Mouse (Mus musculus) testis, adult 2 months (tissue): ENCODE results near the gene Fnip2.

Experiments
- CTCF ChIP-seq: fragments of 200-500 bp; IDR thresholded peaks from 2 replicates; pipeline ENCODE4 v1.5.1; 2012; ENCODE audit warnings: low read depth, mild to moderate bottlenecking, inconsistent platforms, low read length, moderate library complexity; ENCODE audit not compliant: control insufficient read depth, insufficient read depth, insufficient replicate concordance
- POLR2A ChIP-seq: fragments of 200-500 bp; IDR thresholded peaks from 2 replicates; pipeline ENCODE4 v1.6.1; 2012; ENCODE audit warnings: low read depth, mild to moderate bottlenecking, inconsistent platforms, low read length, moderate library complexity; ENCODE audit not compliant: control insufficient read depth

GRCm38 (mm10) chr3:79586804-79587203 lies 19.2 kb upstream of the Fnip2 start:
- TF ChIP-seq POLR2A (no peak), CTCF (peak; percentile 79; the same call in 1 of the 2 replicates)
